Mouse (Mus musculus) G1E (cell line): ENCODE results near the gene Htatip2.

Experiments used
- CTCF ChIP-seq: IDR thresholded peaks from 2 replicates; pipeline ENCODE4 v1.5.1; 2012; ENCODE audit warnings: low read depth, low read length, inconsistent platforms, mixed read lengths
- GATA1 ChIP-seq: IDR thresholded peaks from 2 replicates; pipeline ENCODE4 v1.6.1; 2012; ENCODE audit warnings: borderline replicate concordance, low read length, inconsistent platforms, mixed read lengths

GRCm38 (mm10) chr7:49717942-49718733, 40.8 kb upstream of the Htatip2 start:
- TF ChIP-seq GATA1 (no peak), CTCF (no peak)
